Mouse (Mus musculus): Measurements from ENCODE around the gene Madcam1. TPM values are rescaled to one million over a fixed set of nuclear protein-coding genes. Genes with fewer than 3 reads are reported as not detected.
A peak's percentile ranks its signal among the peaks of the same experiment; 100 is the strongest.

Madcam1 gene
- polyA plus RNA-seq, 1 experiment, result not detected

- H3K27me3 ChIP-seq (ENCODE audit: control insufficient read depth, insufficient read depth, insufficient read length), result no peaks in the 10 kb centered on the region
- peak overlapping the region; percentile 100 for H3K4me2 ChIP-seq (ENCODE audit: low read depth)
- H3ac ChIP-seq (ENCODE audit: control insufficient read depth, insufficient read length), result no peak overlapping the region
- H3K79me2 ChIP-seq (ENCODE audit: control insufficient read depth, insufficient read depth), result peaks cover 42% of the 10 kb centered on the region
- H3K36me3 ChIP-seq (ENCODE audit: control insufficient read depth, insufficient read depth), result peaks cover 30% of the 10 kb centered on the region
- peak overlapping the region; percentile 98 for H3K4me3 ChIP-seq
- TF ChIP-seq MAX (IDR thresholded peaks at IDR 0.05; ENCODE audit: low read depth), result no peak
- TF ChIP-seq SRF (IDR thresholded peaks at IDR 0.05; ENCODE audit: control insufficient read depth, insufficient read length, low read depth), result no peak
- peak; percentile 34 for TF ChIP-seq TCF12 (IDR thresholded peaks at IDR 0.05; ENCODE audit: insufficient read depth, poor library complexity, severe bottlenecking)
- TF ChIP-seq CEBPB (IDR thresholded peaks at IDR 0.05; ENCODE audit: insufficient read depth, poor library complexity, severe bottlenecking), result no peak
- TF ChIP-seq REST (IDR thresholded peaks at IDR 0.05; ENCODE audit: insufficient read depth, insufficient read length), result no peak
- no peak for TF ChIP-seq E2F4 (IDR thresholded peaks at IDR 0.05; ENCODE audit: insufficient read depth)
- TF ChIP-seq MYOD1 (IDR thresholded peaks at IDR 0.05; ENCODE audit: control insufficient read depth in 1 of 3, insufficient read length in 2 of 3, low read depth in 2 of 3), result peak in 2 of 3 experiments; percentile 41 to 78
- no peak for TF ChIP-seq POLR2A (IDR thresholded peaks at IDR 0.05; ENCODE audit: insufficient read length, low read depth)
- peak; percentile 15 for TF ChIP-seq POLR2AphosphoS2 (IDR thresholded peaks at IDR 0.05; ENCODE audit: insufficient read length, low read depth)
- TF ChIP-seq MYOG (IDR thresholded peaks at IDR 0.05; ENCODE audit: control insufficient read depth in 1 of 3, insufficient read depth in 1 of 3, insufficient read length in 2 of 3, low read depth in 2 of 3), result peak; percentile 45 to 92 (median 74)
- no peak for TF ChIP-seq TCF3 (IDR thresholded peaks at IDR 0.05; ENCODE audit: insufficient read length, low read depth)
- peak; percentile 39 for TF ChIP-seq USF1 (IDR thresholded peaks at IDR 0.05; ENCODE audit: low read depth)
These were observed 19.6 kb downstream of the Madcam1 start for GRCm38 (mm10) chr10:79683726-79684640.

GRCm38 (mm10) chr10:79684770-79685600 is 20.6 kb downstream of the Madcam1 start:
- H3K4me2 ChIP-seq (ENCODE audit: low read depth), result peak overlapping the region; percentile 100
- H3K79me2 ChIP-seq (ENCODE audit: control insufficient read depth, insufficient read depth), result peaks cover 42% of the 10 kb centered on the region
- no peaks in the 10 kb centered on the region for H3K27me3 ChIP-seq (ENCODE audit: control insufficient read depth, insufficient read depth, insufficient read length)
- TF ChIP-seq USF1 (IDR thresholded peaks at IDR 0.05; ENCODE audit: low read depth), result no peak
- TF ChIP-seq POLR2A (IDR thresholded peaks at IDR 0.05; ENCODE audit: insufficient read length, low read depth), result peak; percentile 10
- TF ChIP-seq POLR2AphosphoS2 (IDR thresholded peaks at IDR 0.05; ENCODE audit: insufficient read length, low read depth), result no peak
- no peak for TF ChIP-seq TCF12 (IDR thresholded peaks at IDR 0.05; ENCODE audit: insufficient read depth, poor library complexity, severe bottlenecking)
- TF ChIP-seq MYOD1 (IDR thresholded peaks at IDR 0.05; ENCODE audit: control insufficient read depth in 1 of 3, insufficient read length in 2 of 3, low read depth in 2 of 3), result no peak
- no peak overlapping the region for H3ac ChIP-seq (ENCODE audit: control insufficient read depth, insufficient read length)
- H3K4me3 ChIP-seq, result peak overlapping the region; percentile 98
- H3K36me3 ChIP-seq (ENCODE audit: control insufficient read depth, insufficient read depth), result peaks cover 30% of the 10 kb centered on the region

- no peak overlapping the region for H3K4me3 ChIP-seq
- peaks cover 30% of the 10 kb centered on the region for H3K36me3 ChIP-seq (ENCODE audit: control insufficient read depth, insufficient read depth)
- TF ChIP-seq MAX (IDR thresholded peaks at IDR 0.05; ENCODE audit: low read depth), result no peak
- no peak for TF ChIP-seq MYOD1 (IDR thresholded peaks at IDR 0.05; ENCODE audit: control insufficient read depth in 1 of 3, insufficient read length in 2 of 3, low read depth in 2 of 3)
- no peak for TF ChIP-seq SRF (IDR thresholded peaks at IDR 0.05; ENCODE audit: control insufficient read depth, insufficient read length, low read depth)
- no peak for TF ChIP-seq MYOG (IDR thresholded peaks at IDR 0.05; ENCODE audit: control insufficient read depth in 1 of 3, insufficient read depth in 1 of 3, insufficient read length in 2 of 3, low read depth in 2 of 3)
- no peak for TF ChIP-seq USF1 (IDR thresholded peaks at IDR 0.05; ENCODE audit: low read depth)
- TF ChIP-seq TCF12 (IDR thresholded peaks at IDR 0.05; ENCODE audit: insufficient read depth, poor library complexity, severe bottlenecking), result no peak
- TF ChIP-seq TCF3 (IDR thresholded peaks at IDR 0.05; ENCODE audit: insufficient read length, low read depth), result no peak
- TF ChIP-seq E2F4 (IDR thresholded peaks at IDR 0.05; ENCODE audit: insufficient read depth), result no peak
- no peak for TF ChIP-seq CEBPB (IDR thresholded peaks at IDR 0.05; ENCODE audit: insufficient read depth, poor library complexity, severe bottlenecking)
- TF ChIP-seq POLR2A (IDR thresholded peaks at IDR 0.05; ENCODE audit: insufficient read length, low read depth), result peak; percentile 11
- peak; percentile 34 for TF ChIP-seq POLR2AphosphoS2 (IDR thresholded peaks at IDR 0.05; ENCODE audit: insufficient read length, low read depth)
- no peak for TF ChIP-seq REST (IDR thresholded peaks at IDR 0.05; ENCODE audit: insufficient read depth, insufficient read length)
- H3K79me2 ChIP-seq (ENCODE audit: control insufficient read depth, insufficient read depth), result peaks cover 42% of the 10 kb centered on the region
- no peak overlapping the region for H3ac ChIP-seq (ENCODE audit: control insufficient read depth, insufficient read length)
- no peaks in the 10 kb centered on the region for H3K27me3 ChIP-seq (ENCODE audit: control insufficient read depth, insufficient read depth, insufficient read length)
- H3K4me2 ChIP-seq (ENCODE audit: low read depth), result no peak overlapping the region
These were observed 21.9 kb downstream of the Madcam1 start for GRCm38 (mm10) chr10:79686219-79686618.

- Histone ChIP-seq H3K4me3 (no peak overlapping the region), H3K36me3 (ENCODE audit: control insufficient read depth, insufficient read depth) (peaks cover 30% of the 10 kb centered on the region), H3K4me2 (ENCODE audit: low read depth) (no peak overlapping the region), H3K79me2 (ENCODE audit: control insufficient read depth, insufficient read depth) (peaks cover 42% of the 10 kb centered on the region), H3ac (ENCODE audit: control insufficient read depth, insufficient read length) (no peak overlapping the region), H3K27me3 (ENCODE audit: control insufficient read depth, insufficient read depth, insufficient read length) (no peaks in the 10 kb centered on the region)
- no peak for TF ChIP-seq E2F4 (IDR thresholded peaks at IDR 0.05; ENCODE audit: insufficient read depth)
- no peak for TF ChIP-seq MYOD1 (IDR thresholded peaks at IDR 0.05; ENCODE audit: control insufficient read depth in 1 of 3, insufficient read length in 2 of 3, low read depth in 2 of 3)
- no peak for TF ChIP-seq POLR2A (IDR thresholded peaks at IDR 0.05; ENCODE audit: insufficient read length, low read depth)
- TF ChIP-seq CEBPB (IDR thresholded peaks at IDR 0.05; ENCODE audit: insufficient read depth, poor library complexity, severe bottlenecking), result no peak
- no peak for TF ChIP-seq USF1 (IDR thresholded peaks at IDR 0.05; ENCODE audit: low read depth)
- no peak for TF ChIP-seq MAX (IDR thresholded peaks at IDR 0.05; ENCODE audit: low read depth)
- TF ChIP-seq REST (IDR thresholded peaks at IDR 0.05; ENCODE audit: insufficient read depth, insufficient read length), result no peak
- TF ChIP-seq TCF3 (IDR thresholded peaks at IDR 0.05; ENCODE audit: insufficient read length, low read depth), result no peak
- no peak for TF ChIP-seq POLR2AphosphoS2 (IDR thresholded peaks at IDR 0.05; ENCODE audit: insufficient read length, low read depth)
- TF ChIP-seq SRF (IDR thresholded peaks at IDR 0.05; ENCODE audit: control insufficient read depth, insufficient read length, low read depth), result no peak
- no peak for TF ChIP-seq MYOG (IDR thresholded peaks at IDR 0.05; ENCODE audit: control insufficient read depth in 1 of 3, insufficient read depth in 1 of 3, insufficient read length in 2 of 3, low read depth in 2 of 3)
- TF ChIP-seq TCF12 (IDR thresholded peaks at IDR 0.05; ENCODE audit: insufficient read depth, poor library complexity, severe bottlenecking), result no peak
These were observed 22.3 kb downstream of the Madcam1 start for GRCm38 (mm10) chr10:79686691-79687090.

All from myocyte (in vitro differentiated cells).